In the genomic region with DNA sequence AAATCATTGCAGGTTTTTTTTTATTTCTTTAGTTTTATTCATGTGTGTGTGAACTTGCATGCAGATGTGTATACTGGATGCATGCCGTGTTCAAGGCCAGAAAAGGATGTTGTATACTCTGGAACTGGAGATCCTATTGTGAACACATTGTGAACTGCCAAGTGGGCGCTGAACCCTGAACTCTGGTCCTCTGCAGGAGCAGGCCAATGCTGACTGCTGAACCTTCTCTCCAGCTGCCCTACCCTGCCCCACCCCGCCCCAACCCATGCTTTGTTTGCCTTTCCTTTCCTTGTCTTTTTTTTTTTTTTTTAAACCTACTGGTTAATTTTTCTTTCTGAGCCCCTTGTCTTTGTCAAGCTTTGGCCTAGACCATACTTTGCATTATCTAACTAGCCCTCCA, we compare ENCODE assay signal across 31 mouse cellular contexts. TPM values are rescaled to one million over a fixed set of nuclear protein-coding genes. Genes with fewer than 3 reads are reported as not detected.
"Had no signal": no experiment of that assay in that cellular context is flagged by ENCODE, and none has a peak within 500 bp of the region (broad histone marks: within the 10 kb centered on the region; RNA-seq: fewer than 3 reads in every experiment).

No protein-coding gene starts in this region.

- ATAC-seq: hindbrain, postnatal 0 days; inflammation-experienced regulatory T-cells, adult 6 months; liver, embryonic 12.5 days; lung, postnatal 0 days; midbrain, embryonic 15.5 days had no signal

- H3K9me3 ChIP-seq: kidney, embryonic 15.5 days; liver, embryonic 12.5 days; liver, embryonic 15.5 days; midbrain, embryonic 12.5 days; midbrain, embryonic 15.5 days; neural tube, embryonic 12.5 days; neural tube, embryonic 15.5 days had no signal

- H3K9ac ChIP-seq: hindbrain, embryonic 14.5 days; kidney, embryonic 15.5 days; liver, embryonic 12.5 days; liver, embryonic 15.5 days; lung, embryonic 14.5 days; midbrain, embryonic 12.5 days; midbrain, embryonic 15.5 days; neural tube, embryonic 12.5 days; neural tube, embryonic 15.5 days had no signal

- H3K4me1 ChIP-seq: midbrain, embryonic 12.5 days; midbrain, embryonic 15.5 days; neural tube, embryonic 12.5 days had no signal

- H3K4me3 ChIP-seq: kidney, embryonic 15.5 days; layer of hippocampus, adult 2 months; liver, embryonic 12.5 days; liver, embryonic 15.5 days; midbrain, embryonic 12.5 days; midbrain, embryonic 15.5 days; neural tube, embryonic 12.5 days; neural tube, embryonic 15.5 days had no signal

- H3K27me3 ChIP-seq: kidney, embryonic 15.5 days; liver, embryonic 15.5 days; midbrain, embryonic 12.5 days; midbrain, embryonic 15.5 days; neural tube, embryonic 12.5 days; neural tube, embryonic 15.5 days had no signal

- H3K36me3 ChIP-seq: kidney, embryonic 15.5 days; liver, embryonic 12.5 days; liver, embryonic 15.5 days; midbrain, embryonic 12.5 days; midbrain, embryonic 15.5 days; neural tube, embryonic 12.5 days; neural tube, embryonic 15.5 days had no signal

- H3K4me2 ChIP-seq: hindbrain, embryonic 14.5 days; kidney, embryonic 15.5 days; liver, embryonic 12.5 days; liver, embryonic 15.5 days; lung, embryonic 14.5 days; midbrain, embryonic 12.5 days; midbrain, embryonic 15.5 days; neural tube, embryonic 12.5 days; neural tube, embryonic 15.5 days had no signal

- DNase-seq: kidney, adult 18-20 months; kidney, postnatal 14 days; layer of hippocampus, adult 9-11 months; lung, embryonic 14.5 days; right cerebral cortex, adult 18-20 months; right cerebral cortex, postnatal 14 days; right cerebral cortex, postnatal 4 days; thymus, adult 18-20 months; thymus, postnatal 25 days had no signal

- H3K27ac ChIP-seq: hindbrain, embryonic 14.5 days; hindbrain, postnatal 0 days; kidney, embryonic 15.5 days; layer of hippocampus, adult 2 months; liver, embryonic 12.5 days; liver, embryonic 15.5 days; macrophage; midbrain, embryonic 12.5 days; midbrain, embryonic 15.5 days; neural tube, embryonic 12.5 days; neural tube, embryonic 15.5 days had no signal

RNA-seq across cellular contexts. Expression of a gene that starts 41.4 kb away (rescaled TPM):
- total RNA-seq: hindbrain, postnatal 0 days; layer of hippocampus, adult 2 months; layer of hippocampus, postnatal 25 days; left cerebral cortex, adult 18-20 months; left cerebral cortex, postnatal 10 days; left cerebral cortex, postnatal 36 days; megakaryocyte, adult 5-6 weeks had no signal
- polyA plus RNA-seq: hindbrain, postnatal 0 days; inflammation-experienced regulatory T-cells, adult 6 months; kidney, embryonic 15.5 days; limb, embryonic 11.5 days; limb, embryonic 14.5 days; liver, embryonic 12.5 days; liver, embryonic 15.5 days; lung, embryonic 14.5 days; lung, postnatal 0 days; macrophage; midbrain, embryonic 15.5 days; neural tube, embryonic 12.5 days; neural tube, embryonic 15.5 days; spleen, adult 2 months; stomach, embryonic 14.5 days had no signal

RNA-seq across cellular contexts. Expression of a gene that starts 47.3 kb away (rescaled TPM):
- total RNA-seq: layer of hippocampus, adult 2 months; left cerebral cortex, postnatal 36 days; megakaryocyte, adult 5-6 weeks had no signal
- polyA plus RNA-seq: inflammation-experienced regulatory T-cells, adult 6 months; macrophage had no signal

RNA-seq across cellular contexts. Expression of a gene that starts 54.1 kb away (rescaled TPM):
- total RNA-seq: megakaryocyte, adult 5-6 weeks had no signal
